Mouse (Mus musculus): Measurements from ENCODE around the gene Metrnl.

Metrnl gene

GRCm38 (mm10) chr11:121734184-121734583 is 32.8 kb downstream of the Metrnl start:
- no peak for DNase-seq (ENCODE audit: low spot score in 2 of 2)

GRCm38 (mm10) chr11:121734892-121735291 is 33.5 kb downstream of the Metrnl start:
- DNase-seq (ENCODE audit: low spot score in 2 of 2): no peak

GRCm38 (mm10) chr11:121738616-121739015 is 37.3 kb downstream of the Metrnl start:
- DNase-seq (ENCODE audit: low spot score in 2 of 2): no peak

GRCm38 (mm10) chr11:121740906-121741305 is 39.6 kb downstream of the Metrnl start:
- peak; percentile 47 to 66 for DNase-seq (ENCODE audit: low spot score in 2 of 2)

- DNase-seq (ENCODE audit: low spot score in 2 of 2): peak in 1 of 2 experiments; percentile 46
Measured at GRCm38 (mm10) chr11:121741433-121741832, 40.1 kb downstream of the Metrnl start.

- DNase-seq (ENCODE audit: low spot score in 2 of 2): no peak
Measured at GRCm38 (mm10) chr11:121743113-121743512, 41.8 kb downstream of the Metrnl start.

GRCm38 (mm10) chr11:121743915-121744628 is 42.7 kb downstream of the Metrnl start:
- no peak for DNase-seq (ENCODE audit: low spot score in 2 of 2)

GRCm38 (mm10) chr11:121746941-121747494 is 45.7 kb downstream of the Metrnl start:
- no peak for DNase-seq (ENCODE audit: low spot score in 2 of 2)

GRCm38 (mm10) chr11:121748003-121748684 is 46.8 kb downstream of the Metrnl start:
- no peak for DNase-seq (ENCODE audit: low spot score in 2 of 2)
